Mouse (Mus musculus): Measurements from ENCODE around the gene Kif3c. TPM values are rescaled to one million over a fixed set of nuclear protein-coding genes. Genes with fewer than 3 reads are reported as not detected.
"Not testable (repeated sequence)": the region's sequence is repeated elsewhere in the genome, so short reads cannot be mapped to it uniquely, and the experiment has no call there.

Gene Kif3c
- total RNA-seq, 2 experiments from 2014 or later = 5.4 to 6.4 TPM

- no peak for DNase-seq
Measured at GRCm38 (mm10) chr12:3368771-3369170, 3.8 kb downstream of the Kif3c start.

DNA sequence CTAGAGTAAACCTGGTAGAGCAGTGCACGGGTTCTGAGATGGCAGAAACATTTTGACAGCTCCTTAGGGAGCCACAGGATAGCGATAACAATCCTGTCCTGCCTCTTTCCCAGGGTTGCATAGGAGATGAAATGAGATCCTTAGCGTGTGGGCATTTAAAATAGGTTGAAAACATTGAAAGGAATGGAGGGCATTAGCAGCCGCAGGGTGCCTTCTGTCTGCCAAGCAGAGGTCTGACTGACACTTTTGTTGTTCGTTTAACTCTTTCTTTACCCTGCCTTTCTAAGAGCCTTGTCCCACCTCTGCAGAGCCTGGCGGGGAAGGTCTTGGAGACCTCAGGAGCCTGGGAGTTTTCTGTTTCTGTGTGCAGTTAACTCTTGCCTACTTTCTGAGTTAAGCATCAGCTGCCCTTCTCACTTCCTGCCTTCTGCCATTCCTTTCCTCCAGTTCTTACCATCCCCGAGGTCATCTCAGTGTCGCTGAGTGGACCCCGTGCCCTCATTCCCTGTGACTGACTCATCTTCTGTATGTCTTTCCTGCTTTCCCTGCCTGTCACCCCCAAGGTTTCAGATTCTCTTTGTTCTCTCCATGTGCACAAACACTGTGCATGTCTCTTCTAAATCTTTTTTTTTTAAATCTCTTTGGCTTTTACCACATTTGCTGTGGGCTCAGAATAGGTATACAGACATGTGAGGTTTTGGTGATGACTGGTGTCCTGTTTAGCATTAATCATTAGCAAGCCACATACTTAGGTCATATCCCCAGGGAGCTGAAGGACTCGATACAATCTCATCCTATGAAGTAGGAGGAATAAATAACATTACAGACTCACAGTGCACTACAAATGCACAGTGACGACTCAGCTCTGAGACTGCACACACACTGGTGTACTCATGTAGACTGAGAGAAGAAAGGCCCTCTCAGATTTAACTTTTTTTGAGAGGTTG is 6.3 kb downstream of the Kif3c start:
- no peak for DNase-seq

DNA sequence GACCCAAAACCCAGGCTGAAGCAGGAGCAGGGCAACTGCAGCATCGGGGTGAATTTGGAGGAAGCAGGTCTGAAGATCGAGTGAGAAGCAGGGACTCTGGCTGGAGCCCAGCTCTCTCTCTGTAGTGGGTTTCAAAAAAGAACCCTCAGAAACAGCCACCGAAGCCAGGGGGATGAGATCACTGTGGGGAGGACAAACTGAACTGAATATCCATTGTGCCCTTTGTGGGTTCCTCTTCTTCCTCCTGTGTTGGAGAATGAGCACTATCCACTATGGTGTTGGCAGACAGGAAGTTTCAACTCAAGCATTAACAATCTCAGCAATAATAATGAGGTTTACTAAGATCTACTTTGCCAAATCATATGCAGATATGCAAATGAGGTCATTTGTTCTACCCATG is 7.1 kb downstream of the Kif3c start:
- no peak for DNase-seq

GRCm38 (mm10) chr12:3373566-3373965 is 8.6 kb downstream of the Kif3c start:
- no peak for DNase-seq

DNA sequence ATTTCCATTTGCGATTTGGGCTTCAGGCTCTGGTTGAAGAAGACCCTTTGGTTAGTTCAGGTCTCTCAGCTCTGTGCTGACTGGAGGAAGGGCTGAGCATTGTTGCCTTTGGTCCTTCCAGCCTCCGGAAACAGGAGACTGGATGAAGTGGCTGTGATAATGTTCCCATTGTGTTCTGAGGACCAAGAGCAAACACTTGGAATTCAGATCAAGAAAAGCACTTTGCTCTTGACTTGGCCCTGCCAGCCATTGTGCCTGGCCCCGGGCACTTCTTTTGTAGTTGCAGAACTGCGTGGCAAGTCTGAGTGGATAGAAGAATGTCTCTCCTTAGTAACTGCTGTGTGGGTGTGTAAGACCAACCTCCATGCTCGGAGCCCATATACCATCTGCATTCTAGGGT is 9.6 kb downstream of the Kif3c start:
- DNase-seq = no peak

- no peak for DNase-seq
Measured at GRCm38 (mm10) chr12:3377190-3377589, 12.3 kb downstream of the Kif3c start.

DNA sequence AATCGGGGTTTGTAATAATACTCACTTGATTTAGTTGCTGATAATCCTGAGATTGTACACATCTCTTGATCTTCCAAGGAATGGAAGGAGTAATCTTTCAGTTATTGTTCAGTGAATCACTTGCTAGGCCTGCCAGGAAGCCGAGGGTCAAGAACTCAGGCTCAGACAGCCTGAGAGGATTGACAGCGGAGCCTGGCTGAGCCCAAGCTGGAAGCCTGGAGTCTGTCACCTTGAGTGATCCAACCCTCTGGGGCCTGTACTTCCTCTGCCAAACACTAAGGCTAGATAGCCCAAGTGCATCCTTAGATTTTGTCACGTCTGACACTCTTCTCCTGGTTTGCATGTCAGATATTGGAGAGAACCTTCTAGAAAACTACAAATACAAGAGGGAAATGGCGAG is 12.8 kb downstream of the Kif3c start:
- no peak for DNase-seq

- DNase-seq = no peak
Measured at GRCm38 (mm10) chr12:3384860-3385259, 19.9 kb downstream of the Kif3c start.

GRCm38 (mm10) chr12:3385271-3385670 is 20.3 kb downstream of the Kif3c start:
- no peak for DNase-seq

DNA sequence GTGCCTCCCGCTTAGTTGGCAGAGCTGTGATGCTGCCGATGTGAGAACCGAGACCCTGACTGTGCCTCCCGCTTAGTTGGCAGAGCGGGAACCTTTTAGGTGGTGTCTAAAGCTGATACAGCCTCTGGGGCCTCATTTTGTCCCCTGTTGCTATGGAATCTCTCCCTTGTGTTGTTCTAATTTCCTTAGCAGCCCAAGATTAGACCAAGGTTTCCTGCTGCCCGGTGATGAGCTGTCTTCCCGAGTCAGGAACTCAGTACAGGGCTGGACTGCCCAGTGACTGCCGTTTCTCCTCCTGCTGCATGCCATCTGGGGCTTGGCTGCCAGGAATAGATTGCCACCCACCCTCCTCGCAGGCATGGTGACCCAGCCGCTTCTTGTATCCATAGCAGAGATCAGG is 21.0 kb downstream of the Kif3c start:
- DNase-seq = no peak

DNA sequence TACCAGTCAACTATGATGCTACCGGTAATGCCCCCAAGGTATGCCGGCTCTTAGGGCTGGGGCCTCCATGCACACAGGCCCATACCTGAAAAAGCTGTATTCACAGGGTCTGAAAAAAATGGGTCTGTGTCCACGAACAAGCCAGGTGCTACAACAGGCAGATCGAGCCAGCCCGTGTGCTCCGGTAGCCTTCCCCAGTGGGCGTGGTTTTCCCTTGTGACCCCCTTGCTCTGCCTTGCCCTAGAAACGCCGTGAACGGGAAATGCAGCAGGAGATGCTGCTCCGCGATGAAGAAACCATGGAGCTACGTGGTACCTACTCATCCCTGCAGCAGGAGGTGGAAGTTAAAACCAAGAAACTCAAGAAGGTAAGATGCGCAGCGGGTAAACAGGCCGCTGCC is 23.0 kb downstream of the Kif3c start:
- DNase-seq = no peak

DNA sequence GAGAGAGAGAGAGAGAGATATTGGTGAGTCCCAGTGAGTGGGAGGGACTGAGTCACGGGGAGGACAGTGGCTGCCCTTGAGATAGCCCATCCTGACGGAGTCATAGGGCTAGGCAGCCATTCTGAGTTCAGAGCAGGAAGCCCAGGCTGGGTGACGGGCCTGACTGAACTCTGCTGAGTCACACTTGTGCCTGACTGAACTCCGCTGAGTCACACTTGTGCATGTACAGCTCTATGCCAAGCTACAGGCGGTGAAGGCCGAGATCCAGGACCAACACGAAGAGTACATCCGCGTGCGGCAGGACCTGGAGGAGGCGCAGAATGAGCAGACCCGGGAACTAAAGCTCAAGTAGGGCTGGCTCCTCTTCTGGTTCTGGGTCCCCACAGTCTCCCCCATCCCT is 24.5 kb downstream of the Kif3c start:
- DNase-seq = no peak

DNA sequence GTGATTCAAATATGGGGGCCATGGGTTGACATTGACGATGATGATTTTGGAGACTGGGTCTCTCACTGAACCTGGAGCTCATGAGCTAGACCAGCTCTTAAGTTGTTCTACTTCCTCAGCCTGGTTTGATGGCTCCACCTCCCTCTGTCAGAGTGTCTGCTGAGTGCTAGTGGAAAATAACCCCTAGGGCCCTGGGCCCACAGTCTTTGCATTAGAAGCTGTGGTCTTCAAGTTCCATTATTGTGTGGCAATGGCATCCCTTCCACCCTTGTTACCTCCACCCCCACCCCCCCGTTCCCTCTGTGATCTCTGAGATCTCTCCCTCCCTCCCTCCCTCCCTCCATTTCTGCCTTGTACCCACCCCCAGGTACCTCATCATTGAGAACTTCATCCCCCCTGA is 25.1 kb downstream of the Kif3c start:
- no peak for DNase-seq

DNA sequence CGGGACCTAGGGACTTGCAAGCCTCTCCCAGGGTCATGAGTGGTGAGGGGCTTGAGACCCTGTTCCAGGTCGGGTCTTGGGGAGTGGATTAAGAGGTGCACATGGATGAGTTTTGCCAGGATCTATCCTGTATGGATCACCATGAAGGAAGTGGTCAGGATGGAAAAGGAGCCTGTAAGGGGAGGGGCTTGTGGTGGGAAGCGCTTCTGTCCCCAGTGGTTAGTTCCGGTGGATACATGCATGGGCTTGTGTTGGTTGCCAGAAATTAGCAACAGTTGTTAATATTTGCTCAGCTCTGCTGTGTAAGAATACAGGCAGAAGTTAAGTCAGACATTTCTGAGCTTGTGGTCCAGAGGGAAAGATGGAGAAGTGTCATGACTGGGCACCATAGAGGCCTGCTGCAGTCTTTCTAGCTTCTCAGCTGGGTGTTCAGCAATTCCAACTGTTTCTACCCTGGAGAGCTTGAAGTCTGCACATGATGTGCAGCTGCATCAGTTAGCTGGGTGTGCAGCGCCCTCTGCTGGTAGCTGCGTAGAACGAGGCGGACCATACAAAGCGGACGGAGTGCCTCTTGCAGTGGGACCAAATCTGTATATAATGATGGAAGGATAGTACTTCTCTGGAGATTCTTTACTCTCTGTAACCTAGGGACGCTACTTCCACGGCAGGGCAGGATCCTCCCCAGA is 25.8 kb downstream of the Kif3c start:
- DNase-seq = peak; percentile 72 to 89

DNA sequence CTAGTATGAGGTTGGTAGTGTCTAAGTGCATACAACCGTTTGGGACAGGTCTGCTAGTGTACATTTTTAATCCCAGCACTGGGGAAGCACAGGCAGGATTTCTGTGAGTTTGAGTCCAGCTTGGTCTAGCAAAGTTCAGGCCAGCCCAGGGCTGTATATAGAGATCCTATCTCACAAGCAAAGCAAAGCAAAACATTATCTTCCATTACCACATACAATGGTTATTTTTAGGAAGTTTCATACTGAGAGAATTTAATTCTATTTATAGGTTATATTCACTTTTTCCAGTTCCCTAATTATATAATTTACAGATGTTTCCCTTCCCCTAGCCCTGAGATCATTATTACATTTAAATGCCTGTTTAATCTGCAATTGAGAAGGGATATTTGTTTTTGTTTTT is 26.3 kb downstream of the Kif3c start:
- DNase-seq = no peak

GRCm38 (mm10) chr12:3393140-3393539 is 28.2 kb downstream of the Kif3c start:
- DNase-seq = no peak

GRCm38 (mm10) chr12:3396931-3397330 is 32.0 kb downstream of the Kif3c start:
- DNase-seq = no peak

GRCm38 (mm10) chr12:3405662-3406061 is 40.7 kb downstream of the Kif3c start:
- DNase-seq = not testable (repeated sequence)

DNA sequence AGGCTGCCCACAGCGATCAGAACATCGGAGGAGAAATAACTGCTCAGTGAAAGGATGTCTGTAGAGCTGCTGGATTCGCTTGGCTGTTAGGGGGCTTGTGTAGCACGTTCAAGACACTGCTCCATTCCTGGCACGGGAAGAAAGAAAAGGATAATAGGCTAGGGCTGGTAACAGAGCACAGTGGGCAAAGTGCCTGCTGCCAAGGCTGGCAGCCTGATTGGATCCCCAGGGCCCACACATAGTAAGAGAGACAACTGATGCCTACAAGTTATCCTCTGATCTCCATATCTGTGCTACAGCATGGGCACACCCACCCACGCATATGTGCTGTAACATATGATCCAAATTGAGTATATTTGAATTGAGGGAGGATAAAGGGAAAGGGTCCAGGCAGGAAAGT is 41.7 kb downstream of the Kif3c start:
- DNase-seq = no peak

DNA sequence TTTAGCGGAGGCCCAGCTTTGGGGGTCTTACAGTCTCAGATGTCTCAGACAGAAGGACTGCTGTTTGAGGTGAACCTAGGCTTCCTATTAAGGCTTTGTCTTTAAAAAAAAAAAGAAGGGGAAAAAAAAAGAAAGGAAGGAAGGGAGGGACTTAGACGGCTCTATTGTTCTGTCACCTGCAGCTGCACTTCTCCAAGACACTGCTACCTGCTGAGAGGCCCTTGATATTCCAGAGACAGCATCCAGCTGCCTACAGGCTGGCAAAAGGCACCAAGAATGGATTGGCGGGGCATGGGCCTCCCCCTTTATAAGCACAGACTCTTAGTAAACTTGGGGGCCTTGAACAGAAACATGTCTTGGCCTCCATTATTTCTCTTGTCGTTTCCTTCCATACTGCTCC is 50.0 kb downstream of the Kif3c start:
- DNase-seq = no peak

DNA sequence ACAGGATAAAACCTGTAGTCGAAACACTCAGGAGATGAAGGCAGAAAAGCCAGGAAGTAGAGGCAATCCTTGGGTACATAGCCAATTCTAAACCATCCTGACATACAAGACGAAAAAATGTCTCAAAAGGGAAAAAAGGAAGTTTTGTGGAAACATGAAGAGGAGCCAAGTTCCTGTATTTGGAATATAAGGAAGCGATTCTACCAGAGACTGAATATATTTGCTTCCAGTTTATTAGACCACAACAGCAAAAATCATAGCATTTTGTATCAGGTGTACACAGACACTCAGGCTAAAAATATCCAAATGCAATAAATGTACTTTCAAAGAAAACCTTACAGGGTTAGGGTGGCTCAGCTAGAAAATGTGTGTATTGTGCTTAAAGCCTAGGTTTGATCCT is 53.8 kb downstream of the Kif3c start:
- no peak for DNase-seq

DNA sequence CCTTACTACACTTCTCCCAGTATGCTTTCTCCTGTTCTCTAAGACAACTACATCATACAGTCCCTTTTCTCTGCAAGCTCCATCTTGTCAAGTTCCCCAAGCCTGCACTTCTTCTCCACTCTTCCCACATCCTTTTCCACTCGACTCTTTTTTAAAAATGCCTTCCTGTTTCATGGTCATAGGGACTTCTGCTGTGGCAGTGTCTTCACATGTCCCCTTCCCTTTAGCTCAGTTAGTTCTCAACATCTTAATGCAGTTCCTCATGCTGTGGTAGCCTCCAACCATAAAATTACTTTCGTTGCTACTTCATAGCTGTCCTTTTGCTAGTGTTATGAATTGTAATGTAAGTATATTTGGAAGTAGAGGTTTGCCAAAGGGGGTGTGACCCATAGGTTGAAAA is 55.6 kb downstream of the Kif3c start:
- no peak for DNase-seq

DNA sequence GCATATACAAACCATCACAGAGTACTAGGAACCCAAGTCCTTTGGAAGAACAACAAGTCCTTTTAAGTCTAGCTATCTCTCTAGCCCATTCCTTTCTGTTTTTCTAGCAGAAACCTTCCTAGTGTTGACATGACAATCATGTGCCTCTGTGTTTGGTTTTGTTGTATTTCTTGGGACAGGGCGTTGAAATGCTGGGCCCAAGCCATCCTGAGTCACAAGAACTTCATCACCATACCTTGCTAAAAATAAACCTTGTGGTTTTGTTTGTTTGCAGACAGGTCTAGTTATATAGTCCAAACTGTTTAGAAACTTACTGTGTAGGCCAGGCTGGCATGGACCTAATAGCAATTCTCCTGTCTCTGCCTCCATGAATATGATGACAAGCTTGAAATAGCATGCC is 57.9 kb downstream of the Kif3c start:
- peak; percentile 20 to 28 for DNase-seq

DNA sequence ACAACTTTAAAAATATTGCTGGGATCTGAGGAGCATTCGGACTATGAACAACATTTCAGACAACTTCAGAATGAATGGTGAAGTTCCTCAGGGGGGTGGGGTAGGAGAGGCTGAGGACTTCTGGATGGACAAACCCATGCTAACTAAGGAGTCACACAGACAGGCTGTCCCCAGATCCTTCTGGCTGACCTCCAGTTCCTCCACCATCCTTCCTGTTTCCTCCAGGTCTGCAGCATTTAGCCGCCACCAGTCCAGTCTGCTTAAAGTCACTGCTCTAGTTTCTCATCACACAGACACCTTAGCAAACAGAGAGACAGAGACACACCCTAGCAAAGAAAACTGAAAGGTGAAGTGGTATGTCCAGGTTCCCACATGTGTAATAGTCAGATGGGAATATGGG is 59.2 kb downstream of the Kif3c start:
- DNase-seq = peak; percentile 29 to 49
